Mouse (Mus musculus) G1E (cell line): ENCODE data around the gene Runx2.

Source experiments
- CTCF ChIP-seq: IDR thresholded peaks from 2 replicates; pipeline ENCODE4 v1.5.1; 2012; ENCODE audit warnings: low read depth, low read length, inconsistent platforms, mixed read lengths
- TAL1 ChIP-seq: conservative IDR thresholded peaks from 2 replicates; pipeline ENCODE4 v1.6.1; 2012; ENCODE audit warnings: low read depth, low read length, inconsistent platforms, mixed read lengths

DNA sequence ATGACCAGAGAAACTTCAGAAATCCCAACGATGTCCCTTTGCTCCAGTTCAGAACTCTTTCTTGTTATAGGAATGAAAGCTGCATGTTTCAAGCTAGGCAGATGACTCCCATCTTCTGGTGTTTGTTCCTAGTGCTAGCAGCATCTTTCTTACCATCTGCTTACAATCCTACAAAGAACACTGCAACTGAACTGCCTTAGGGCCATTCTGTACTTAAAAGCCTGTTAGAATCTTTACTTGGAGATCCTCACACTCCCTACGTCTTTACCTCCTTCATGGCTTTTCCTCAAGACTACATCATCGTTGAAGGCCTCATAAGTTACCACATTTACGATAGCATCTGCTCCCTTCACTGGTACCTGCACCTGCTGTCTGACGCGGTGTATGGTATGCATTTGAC lies 48.6 kb upstream of the Runx2 start:
- TF ChIP-seq TAL1 (no peak), CTCF (no peak)
